17 mouse cellular contexts compared by ENCODE assay signal in genomic region chr19:26678543-26678942, GRCm38 (mm10).
DNase-seq lines count a peak whose midpoint lies in the region; ATAC-seq and TF ChIP-seq lines count a peak whose summit lies in the region.
"Had no signal": no experiment of that assay in that cellular context is flagged by ENCODE, and none has a peak within 500 bp of the region (broad histone marks: within the 10 kb centered on the region; RNA-seq: fewer than 3 reads in every experiment).

No protein-coding gene starts in this region.

- H3K27ac ChIP-seq in layer of hippocampus, adult 2 months = peak overlapping the region; percentile 62; the same call in 1 of the 2 replicates
- H3K27ac ChIP-seq in kidney, embryonic 16.5 days (ENCODE audit: low read length) = no peak overlapping the region
- H3K27ac ChIP-seq: embryonic facial prominence, embryonic 13.5 days; left cerebral cortex, adult 2 months; limb, embryonic 15.5 days had no signal

- H3K36me3 ChIP-seq in kidney, embryonic 16.5 days (ENCODE audit: insufficient read depth, low read length) = peaks cover 12% of the 10 kb centered on the region; the same call in 1 of the 2 replicates

- no peak overlapping the region for H3K4me2 ChIP-seq in kidney, embryonic 16.5 days (replicated peaks; ENCODE audit: low read depth, low read length)
- H3K4me2 ChIP-seq: embryonic facial prominence, embryonic 13.5 days; limb, embryonic 15.5 days; midbrain, embryonic 11.5 days had no signal

- DNase-seq in embryo, embryonic 10 days (ENCODE audit: low spot score) = peak; percentile 20
- no peak for DNase-seq in embryo, embryonic 10.5 days (ENCODE audit: low spot score)
- no peak for DNase-seq in layer of hippocampus, adult 2 months (ENCODE audit: low spot score in 2 of 2)
- DNase-seq in layer of hippocampus, postnatal 25 days (ENCODE audit: extremely low spot score in 1 of 2, low spot score in 1 of 2) = no peak
- DNase-seq in right cerebral cortex, postnatal 4 days = peak; percentile 14
- DNase-seq in right cerebral cortex, postnatal 36 days (ENCODE audit: low spot score in 2 of 2) = no peak
- no peak for DNase-seq in heart, adult 18-20 months
- DNase-seq: gastrocnemius, postnatal 36 days; kidney, adult 18-20 months; lung, adult 18-20 months; lung, postnatal 36 days; spleen, adult 18-20 months had no signal

- H3K9me3 ChIP-seq in kidney, embryonic 16.5 days (ENCODE audit: low read length) = no peaks in the 10 kb centered on the region
- H3K9me3 ChIP-seq: embryonic facial prominence, embryonic 13.5 days; limb, embryonic 15.5 days had no signal

- no peak overlapping the region for H3K4me3 ChIP-seq in layer of hippocampus, adult 2 months
- H3K4me3 ChIP-seq in kidney, embryonic 16.5 days (ENCODE audit: low read length) = no peak overlapping the region
- H3K4me3 ChIP-seq: embryonic facial prominence, embryonic 13.5 days; left cerebral cortex, adult 2 months; limb, embryonic 15.5 days had no signal

- ATAC-seq in kidney, embryonic 16.5 days (ENCODE audit: low FRiP score, low TSS enrichment) = no peak

- WGBS in kidney, embryonic 16.5 days = 47% methylated on average over 8 of the region's 8 CpGs

- no peaks in the 10 kb centered on the region for H3K27me3 ChIP-seq in kidney, embryonic 16.5 days (ENCODE audit: insufficient read depth, low read length)
- H3K27me3 ChIP-seq: embryonic facial prominence, embryonic 13.5 days; limb, embryonic 15.5 days had no signal

- no peaks in the 10 kb centered on the region for H3K4me1 ChIP-seq in kidney, embryonic 16.5 days (ENCODE audit: insufficient read depth, low read length)
- H3K4me1 ChIP-seq: embryonic facial prominence, embryonic 13.5 days; limb, embryonic 15.5 days had no signal

- 0 out of 2 replicates have a peak, but pooled peaks have one; percentile 3 for TF ChIP-seq CTCF in layer of hippocampus, adult 2 months (conservative IDR thresholded peaks at IDR 0.05)

- no peak overlapping the region for H3K9ac ChIP-seq in kidney, embryonic 16.5 days (replicated peaks; ENCODE audit: low read length)
- H3K9ac ChIP-seq: embryonic facial prominence, embryonic 13.5 days; limb, embryonic 15.5 days had no signal

Comparison
In these comparisons a context has a peak if more than half of its experiments do, and no peak if none do; other contexts are left out.
1. DNase-seq: peak in embryo, embryonic 10 days (single experiment) and right cerebral cortex, postnatal 4 days (single experiment); none in embryo, embryonic 10.5 days (single experiment), layer of hippocampus, adult 2 months (0 of 2), layer of hippocampus, postnatal 25 days (0 of 2), right cerebral cortex, postnatal 36 days (0 of 2) and heart, adult 18-20 months (0 of 2).